Mouse (Mus musculus): ENCODE data around the gene Maff.

DNA sequence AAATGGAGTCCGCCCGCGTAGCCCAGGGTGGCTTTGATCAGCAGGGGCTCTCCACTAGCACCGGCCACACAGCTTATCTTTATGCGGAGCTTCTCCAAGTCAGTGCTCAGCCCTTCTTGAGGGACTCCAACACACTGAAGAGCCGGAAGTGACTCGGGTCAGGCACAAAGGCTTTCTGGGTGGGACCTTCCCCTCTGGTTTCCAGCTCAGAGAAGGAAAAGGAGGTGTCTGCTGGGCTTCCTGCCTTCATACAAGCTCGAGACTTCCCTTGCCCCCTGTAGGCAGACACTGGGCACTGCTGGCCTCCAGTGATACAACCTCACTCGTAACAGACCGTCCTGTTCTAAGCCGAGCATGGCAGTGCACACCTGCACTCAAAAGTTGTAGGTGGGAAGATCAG is 50.3 kb downstream of the Maff start:
- TF ChIP-seq POLR2A (IDR thresholded peaks at IDR 0.05; ENCODE audit: low read depth, low read length): no peak
- peak; percentile 17; the same call in 1 of the 2 replicates for TF ChIP-seq CTCF (IDR thresholded peaks at IDR 0.05; ENCODE audit: extremely low read depth, insufficient read length, insufficient replicate concordance, low read depth, low read length)

Measured in small intestine, adult 2 months (tissue).